Mouse (Mus musculus) skeletal muscle tissue, postnatal 0 days (tissue): Measurements from ENCODE around the gene Prph. TPM values are rescaled to one million over a fixed set of nuclear protein-coding genes. Genes with fewer than 3 reads are reported as not detected.

Experiments
- microRNA-seq, 2 experiments: library from miRNA; unstranded; fragments of <30 nt; microRNA quantifications; one replicate each; pipeline ENCODE4; 2016
- polyA plus RNA-seq: library from polyadenylated mRNA; unstranded; fragments of >200 nt; fragmentation: Nextera tagmentation; extraction: Ambion mirVana; gene quantifications from 2 replicates; pipeline ENCODE4 v1.2.1, GENCODE M21; 2015

The Prph gene
- 0.68 and 1.4 TPM in 2 replicates for polyA plus RNA-seq

GRCm38 (mm10) chr15:99055040-99055439 is at the start of gene Prph:
Prph (plus strand) TSS chr15:99055174.

GRCm38 (mm10) chr15:99029619-99030584 is 25.1 kb upstream of the Prph start, which contains the start of gene Tuba1c:
Tuba1c (plus strand) TSS chr15:99029891.

GRCm38 (mm10) chr15:99074019-99074599 is 19.1 kb downstream of the Prph start, which contains the start of gene Troap:
Troap (plus strand) TSS chr15:99074575.

GRCm38 (mm10) chr15:99087253-99088075 is 32.5 kb downstream of the Prph start, which contains the start of gene C1ql4:
C1ql4 (minus strand) TSS chr15:99087817.

GRCm38 (mm10) chr15:99092870-99093269 is 37.9 kb downstream of the Prph start, which contains the start of gene Dnajc22:
Dnajc22 (plus strand) TSS chr15:99093170.

Small RNAs within 50 kb of the gene (microRNA-seq; reads per million reads assigned to microRNA genes)
- 0.41 to 0.42 reads per million in 2 experiments for gene Mir6960

Other genes with a start within 250 kb of the Prph start
- gene Ddn, start 245.7 kb upstream of the Prph start, polyA plus RNA-seq: not detected in 2 replicates
- gene Prkag1, start 223.7 kb upstream of the Prph start, polyA plus RNA-seq: 45.5 and 53.7 TPM in 2 replicates
- gene Kmt2d, start 184.0 kb upstream of the Prph start, polyA plus RNA-seq: 6.1 and 6.8 TPM in 2 replicates
- 4.3 and 6.7 TPM in 2 replicates for gene Rhebl1, start 160.6 kb upstream of the Prph start, polyA plus RNA-seq
- gene Dhh, start 156.6 kb upstream of the Prph start, polyA plus RNA-seq: 4.0 and 4.3 TPM in 2 replicates
- 8.9 and 9.5 TPM in 2 replicates for gene Lmbr1l, start 136.9 kb upstream of the Prph start, polyA plus RNA-seq
- 399 and 497 TPM in 2 replicates for gene Tuba1b, start 120.6 kb upstream of the Prph start, polyA plus RNA-seq
- not detected in 2 replicates for gene Gm49450, start 101.6 kb upstream of the Prph start, polyA plus RNA-seq
- gene Tuba1a, start 101.5 kb upstream of the Prph start, polyA plus RNA-seq: 467 and 630 TPM in 2 replicates
- 32.2 and 35.7 TPM in 2 replicates for gene Tuba1c, start 25.3 kb upstream of the Prph start, polyA plus RNA-seq
- gene Troap, start 19.4 kb downstream of the Prph start, polyA plus RNA-seq: 5.8 and 7.8 TPM in 2 replicates
- not detected in 2 replicates for gene C1ql4, start 32.6 kb downstream of the Prph start, polyA plus RNA-seq
- 0.11 TPM in 1 of 2 replicates, not detected in the other for gene Dnajc22, start 38.0 kb downstream of the Prph start, polyA plus RNA-seq
- gene Spats2, start 70.7 kb downstream of the Prph start, polyA plus RNA-seq: 12.8 and 14.5 TPM in 2 replicates
- 0.06 and 0.15 TPM in 2 replicates for gene Kcnh3, start 169.7 kb downstream of the Prph start, polyA plus RNA-seq
- 100 and 106 TPM in 2 replicates for gene Mcrs1, start 196.8 kb downstream of the Prph start, polyA plus RNA-seq
- gene Prpf40b, start 239.9 kb downstream of the Prph start, polyA plus RNA-seq: 19.6 and 23.4 TPM in 2 replicates
- gene Fam186b, start 240.7 kb downstream of the Prph start, polyA plus RNA-seq: 0.09 and 0.10 TPM in 2 replicates